In genomic region chr10:111801021-111801793, GRCm38 (mm10) we compare ENCODE assay signal across 11 mouse cellular contexts.
DNase-seq lines count a peak whose midpoint lies in the region; ATAC-seq and TF ChIP-seq lines count a peak whose summit lies in the region.
"Had no signal": no experiment of that assay in that cellular context is flagged by ENCODE, and none has a peak within 500 bp of the region (broad histone marks: within the 10 kb centered on the region; RNA-seq: fewer than 3 reads in every experiment).

No protein-coding gene starts in this region.

- H3K27ac ChIP-seq in hindbrain, embryonic 10.5 days: peak overlapping the region; percentile 25; the same call in 1 of the 2 replicates
- H3K27ac ChIP-seq in hindbrain, embryonic 14.5 days: no peak overlapping the region
- no peak overlapping the region for H3K27ac ChIP-seq in stomach, embryonic 15.5 days
- H3K27ac ChIP-seq in stomach, postnatal 0 days (replicated peaks): no peak overlapping the region
- no peak overlapping the region for H3K27ac ChIP-seq in left cerebral cortex, adult 2 months

- 53% methylated on average over 12 of the region's 12 CpGs for WGBS in hindbrain, embryonic 10.5 days
- 52% methylated on average over 12 of the region's 12 CpGs for WGBS in hindbrain, embryonic 14.5 days
- WGBS in stomach, embryonic 15.5 days: 44% methylated on average over 12 of the region's 12 CpGs
- 42% methylated on average over 12 of the region's 12 CpGs for WGBS in stomach, postnatal 0 days

- DNase-seq in hindbrain, embryonic 10.5 days (ENCODE audit: low spot score): no peak
- DNase-seq in hindbrain, embryonic 14.5 days (ENCODE audit: low spot score): no peak
- DNase-seq in stomach, postnatal 0 days (ENCODE audit: low spot score): no peak
- peak; percentile 34 for DNase-seq in gastrocnemius, postnatal 25 days
- peak; percentile 38 for DNase-seq in yolk sac, embryonic 10.5 days (ENCODE audit: low spot score)
- no peak for DNase-seq in layer of hippocampus, adult 18-20 months (ENCODE audit: low spot score in 2 of 2)
- DNase-seq in left cerebral cortex, adult 2 months (ENCODE audit: extremely low spot score in 1 of 2, low spot score in 2 of 2): no peak
- DNase-seq: cerebellum, adult 11 months; kidney, postnatal 25 days; lung, postnatal 14 days had no signal

- H3K9ac ChIP-seq in hindbrain, embryonic 14.5 days: no peak overlapping the region
- no peak overlapping the region for H3K9ac ChIP-seq in stomach, embryonic 15.5 days
- no peak overlapping the region for H3K9ac ChIP-seq in stomach, postnatal 0 days (ENCODE audit: low read length)

- H3K4me3 ChIP-seq in hindbrain, embryonic 10.5 days: no peak overlapping the region
- H3K4me3 ChIP-seq in hindbrain, embryonic 14.5 days (replicated peaks; ENCODE audit: low read length): no peak overlapping the region
- no peak overlapping the region for H3K4me3 ChIP-seq in stomach, embryonic 15.5 days (replicated peaks)
- no peak overlapping the region for H3K4me3 ChIP-seq in stomach, postnatal 0 days (ENCODE audit: low read depth, low read length)
- H3K4me3 ChIP-seq in left cerebral cortex, adult 2 months: no peak overlapping the region

- no peaks in the 10 kb centered on the region for H3K9me3 ChIP-seq in hindbrain, embryonic 10.5 days
- H3K9me3 ChIP-seq in hindbrain, embryonic 14.5 days (ENCODE audit: control insufficient read depth, low read length): no peaks in the 10 kb centered on the region
- H3K9me3 ChIP-seq in stomach, embryonic 15.5 days: no peaks in the 10 kb centered on the region
- no peaks in the 10 kb centered on the region for H3K9me3 ChIP-seq in stomach, postnatal 0 days (ENCODE audit: control insufficient read depth, low read length)

- ATAC-seq in hindbrain, embryonic 14.5 days (ENCODE audit: low FRiP score): no peak
- 0 out of 2 replicates have a peak, but pooled peaks have one; percentile 31 for ATAC-seq in stomach, embryonic 15.5 days (ENCODE audit: insufficient read depth, low FRiP score, low read depth)
- no peak for ATAC-seq in stomach, postnatal 0 days (ENCODE audit: low FRiP score, low TSS enrichment)

- no peak overlapping the region for H3K4me2 ChIP-seq in hindbrain, embryonic 14.5 days (replicated peaks)
- H3K4me2 ChIP-seq in stomach, embryonic 15.5 days: no peak overlapping the region
- no peak overlapping the region for H3K4me2 ChIP-seq in stomach, postnatal 0 days (replicated peaks; ENCODE audit: low read depth)

- H3K27me3 ChIP-seq in hindbrain, embryonic 10.5 days (ENCODE audit: insufficient read depth, poor library complexity, severe bottlenecking): no peaks in the 10 kb centered on the region
- H3K27me3 ChIP-seq in hindbrain, embryonic 14.5 days (ENCODE audit: control insufficient read depth, insufficient read depth, low read length): no peaks in the 10 kb centered on the region
- H3K27me3 ChIP-seq in stomach, embryonic 15.5 days (replicated peaks): no peaks in the 10 kb centered on the region
- H3K27me3 ChIP-seq in stomach, postnatal 0 days (ENCODE audit: control insufficient read depth, insufficient read depth, low read length): no peaks in the 10 kb centered on the region

- no peak for TF ChIP-seq CTCF in stomach, postnatal 0 days (IDR thresholded peaks at IDR 0.05; ENCODE audit: low read depth)
- TF ChIP-seq CTCF in left cerebral cortex, adult 2 months (IDR thresholded peaks at IDR 0.05): no peak

- H3K4me1 ChIP-seq in hindbrain, embryonic 10.5 days (replicated peaks): peaks cover 45% of the 10 kb centered on the region
- H3K4me1 ChIP-seq in hindbrain, embryonic 14.5 days (replicated peaks; ENCODE audit: control insufficient read depth, insufficient read depth, low read length): peaks cover 6% of the 10 kb centered on the region
- no peaks in the 10 kb centered on the region for H3K4me1 ChIP-seq in stomach, embryonic 15.5 days
- no peaks in the 10 kb centered on the region for H3K4me1 ChIP-seq in stomach, postnatal 0 days (replicated peaks; ENCODE audit: control insufficient read depth, insufficient read depth)

- H3K36me3 ChIP-seq in hindbrain, embryonic 10.5 days: no peaks in the 10 kb centered on the region
- no peaks in the 10 kb centered on the region for H3K36me3 ChIP-seq in hindbrain, embryonic 14.5 days (replicated peaks; ENCODE audit: control insufficient read depth, insufficient read depth)
- H3K36me3 ChIP-seq in stomach, embryonic 15.5 days: no peaks in the 10 kb centered on the region
- H3K36me3 ChIP-seq in stomach, postnatal 0 days (ENCODE audit: control insufficient read depth, insufficient read depth, low read length): no peaks in the 10 kb centered on the region

- no peak for TF ChIP-seq EP300 in stomach, postnatal 0 days (optimal IDR thresholded peaks at IDR 0.05)

- intact Hi-C loops in left cerebral cortex, adult 2 months (cut with DNase I): no loop called here

Comparison
In these comparisons a context has a peak if more than half of its experiments do, and no peak if none do; other contexts are left out.
1. DNase-seq: peak in gastrocnemius, postnatal 25 days (single experiment) and yolk sac, embryonic 10.5 days (single experiment); none in hindbrain, embryonic 10.5 days (single experiment), hindbrain, embryonic 14.5 days (single experiment), stomach, postnatal 0 days (single experiment), layer of hippocampus, adult 18-20 months (0 of 2) and left cerebral cortex, adult 2 months (0 of 2).